Mouse (Mus musculus): ENCODE results near the gene Riok2. TPM values are rescaled to one million over a fixed set of nuclear protein-coding genes. Genes with fewer than 3 reads are reported as not detected.

Riok2 gene
- polyA plus RNA-seq, 1 experiment = 10.2 TPM

DNA sequence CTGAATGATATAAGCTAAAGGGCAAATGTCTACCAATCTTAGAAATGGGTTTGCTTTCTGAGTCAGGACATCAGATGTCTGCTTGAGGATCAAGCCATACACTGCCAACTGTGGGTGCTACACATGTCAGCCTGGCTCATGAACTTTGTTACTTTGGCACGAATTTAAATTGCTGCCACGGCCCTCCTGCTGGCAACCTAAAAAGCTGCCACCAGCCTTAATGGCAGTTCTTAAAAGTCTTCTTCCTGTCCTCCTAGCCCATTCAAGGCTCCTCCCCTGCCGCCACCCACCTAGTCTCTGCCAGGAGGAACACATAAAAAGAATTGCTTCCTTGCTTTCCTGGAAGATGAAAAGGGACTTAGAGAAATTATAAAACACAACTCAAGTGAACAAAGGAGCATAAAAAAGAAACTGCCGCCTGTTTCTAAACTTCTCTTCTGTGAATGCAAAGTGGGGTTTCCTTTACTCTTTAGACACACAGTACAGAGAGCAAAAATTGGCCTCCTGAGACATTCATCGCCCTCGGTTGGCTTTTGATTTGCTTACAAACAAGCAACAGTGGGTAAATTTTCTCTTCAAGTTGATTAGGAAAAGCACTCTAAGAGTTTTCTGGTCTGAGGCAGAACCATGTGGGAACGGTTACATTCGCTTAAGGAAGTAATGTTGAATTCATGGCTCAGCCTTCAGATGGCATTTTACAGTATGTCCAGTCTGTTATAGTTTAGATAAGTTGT, 30.9 kb downstream of the Riok2 start:
- Histone ChIP-seq H3K4me3 (ENCODE audit: control insufficient read depth, insufficient read depth, low read length) (no peak overlapping the region), H3K27me3 (ENCODE audit: control insufficient read depth, insufficient read depth, low read length) (no peaks in the 10 kb centered on the region), H3K27ac (ENCODE audit: control insufficient read depth, insufficient read depth, low read length) (peak overlapping the region; percentile 8; the same call in 1 of the 2 replicates), H3K36me3 (ENCODE audit: control insufficient read depth, insufficient read depth, low read length) (no peaks in the 10 kb centered on the region), H3K4me1 (replicated peaks; ENCODE audit: control insufficient read depth, insufficient read depth, low read length) (peaks cover 6% of the 10 kb centered on the region)
- TF ChIP-seq POLR2A (IDR thresholded peaks at IDR 0.05; ENCODE audit: control insufficient read depth, extremely low read depth, insufficient read depth, low read length, poor library complexity) (no peak), CTCF (IDR thresholded peaks at IDR 0.05; ENCODE audit: borderline replicate concordance, control insufficient read depth, extremely low read depth, insufficient read depth, low read length, poor library complexity) (no peak)
- peak; percentile 22 for DNase-seq
- 31% methylated on average over 8 of the region's 8 CpGs for WGBS

DNA sequence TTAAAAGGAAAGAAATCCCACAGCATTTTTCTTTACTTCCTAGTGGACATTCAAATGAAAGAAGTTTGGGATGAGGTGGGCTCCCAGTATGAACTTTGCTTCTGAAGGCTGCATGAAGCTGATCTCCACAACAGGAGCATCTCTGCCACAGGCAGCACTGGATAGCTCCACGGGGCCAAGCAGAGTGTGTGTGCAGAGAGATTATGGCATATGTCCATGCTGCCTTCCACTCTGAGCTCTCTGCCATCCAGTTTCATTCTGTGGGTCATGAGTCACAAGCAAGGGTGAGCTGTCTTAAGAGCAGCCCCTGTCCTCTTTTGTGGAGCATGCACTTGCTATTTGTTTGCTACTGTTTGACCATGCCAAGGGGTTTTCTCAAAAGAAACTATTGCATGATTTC, 31.5 kb downstream of the Riok2 start:
- TF ChIP-seq CTCF (IDR thresholded peaks at IDR 0.05; ENCODE audit: borderline replicate concordance, control insufficient read depth, extremely low read depth, insufficient read depth, low read length, poor library complexity) = no peak
- TF ChIP-seq POLR2A (IDR thresholded peaks at IDR 0.05; ENCODE audit: control insufficient read depth, extremely low read depth, insufficient read depth, low read length, poor library complexity) = no peak
- Histone ChIP-seq H3K36me3 (ENCODE audit: control insufficient read depth, insufficient read depth, low read length) (no peaks in the 10 kb centered on the region), H3K4me1 (replicated peaks; ENCODE audit: control insufficient read depth, insufficient read depth, low read length) (peaks cover 6% of the 10 kb centered on the region), H3K4me3 (ENCODE audit: control insufficient read depth, insufficient read depth, low read length) (no peak overlapping the region), H3K27me3 (ENCODE audit: control insufficient read depth, insufficient read depth, low read length) (no peaks in the 10 kb centered on the region), H3K27ac (ENCODE audit: control insufficient read depth, insufficient read depth, low read length) (no peak overlapping the region)
- no peak for DNase-seq
- 54% methylated on average over 1 of the region's 1 CpGs for WGBS

DNA sequence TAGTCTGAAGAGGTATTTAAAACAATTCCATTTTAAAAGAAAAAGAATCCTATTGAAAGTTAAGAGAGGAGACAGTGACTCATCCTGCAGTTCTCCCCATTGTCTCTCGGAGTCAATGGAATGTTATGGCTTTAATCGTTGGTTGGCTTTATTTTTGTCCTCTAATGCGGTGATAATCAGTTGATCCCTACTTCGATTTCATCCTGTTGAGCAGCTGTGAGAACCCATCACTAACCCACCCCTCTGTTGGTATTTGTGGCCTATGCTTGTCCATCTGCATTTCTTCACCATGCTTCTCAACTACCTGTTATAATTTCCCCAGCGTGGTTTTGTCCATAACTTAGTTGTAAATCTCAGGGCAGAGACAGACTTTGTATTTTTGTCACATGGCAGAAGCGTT, 34.0 kb downstream of the Riok2 start:
- Histone ChIP-seq H3K4me3 (ENCODE audit: control insufficient read depth, insufficient read depth, low read length) (no peak overlapping the region), H3K36me3 (ENCODE audit: control insufficient read depth, insufficient read depth, low read length) (no peaks in the 10 kb centered on the region), H3K27ac (ENCODE audit: control insufficient read depth, insufficient read depth, low read length) (no peak overlapping the region), H3K27me3 (ENCODE audit: control insufficient read depth, insufficient read depth, low read length) (no peaks in the 10 kb centered on the region), H3K4me1 (replicated peaks; ENCODE audit: control insufficient read depth, insufficient read depth, low read length) (peaks cover 6% of the 10 kb centered on the region)
- WGBS = 95% methylated on average over 6 of the region's 6 CpGs
- TF ChIP-seq POLR2A (IDR thresholded peaks at IDR 0.05; ENCODE audit: control insufficient read depth, extremely low read depth, insufficient read depth, low read length, poor library complexity) = no peak
- TF ChIP-seq CTCF (IDR thresholded peaks at IDR 0.05; ENCODE audit: borderline replicate concordance, control insufficient read depth, extremely low read depth, insufficient read depth, low read length, poor library complexity) = no peak
- DNase-seq = no peak

DNA sequence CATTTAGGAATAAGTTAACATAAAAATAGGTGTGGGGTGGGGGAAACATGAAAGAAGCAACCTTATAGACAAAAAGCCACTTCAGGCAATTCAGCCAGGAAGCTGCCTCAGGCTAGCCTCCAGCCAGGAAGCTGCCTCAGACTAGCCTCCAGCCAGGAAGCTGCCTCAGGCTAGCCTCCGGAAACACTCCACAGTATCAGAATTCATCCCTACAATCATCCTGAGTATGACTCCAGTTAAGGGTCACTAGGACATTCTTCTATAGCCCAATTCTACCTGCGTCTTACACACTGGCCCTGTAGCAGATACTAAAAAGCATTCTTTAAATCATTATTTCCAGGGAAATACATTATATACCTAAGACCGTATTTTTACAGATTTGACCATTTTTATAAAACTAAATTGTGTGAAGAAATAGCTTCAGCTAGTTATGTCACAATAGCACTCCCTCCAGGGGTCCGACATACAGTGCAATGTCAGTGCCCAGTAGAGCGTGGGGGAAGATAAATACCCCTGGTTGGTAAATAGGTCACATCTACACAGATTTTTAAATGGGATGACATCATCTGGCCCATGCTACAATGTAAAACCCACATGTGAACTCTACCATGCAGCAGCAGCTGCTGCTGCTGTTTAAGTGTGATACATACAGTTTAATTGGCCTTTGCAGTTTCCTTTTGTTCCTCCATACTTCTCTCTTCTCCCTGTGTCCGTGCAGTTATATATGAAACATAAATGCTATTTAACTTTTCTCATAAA, 34.8 kb downstream of the Riok2 start:
- 97% methylated on average over 6 of the region's 6 CpGs for WGBS
- Histone ChIP-seq H3K4me3 (ENCODE audit: control insufficient read depth, insufficient read depth, low read length) (no peak overlapping the region), H3K27ac (ENCODE audit: control insufficient read depth, insufficient read depth, low read length) (no peak overlapping the region), H3K36me3 (ENCODE audit: control insufficient read depth, insufficient read depth, low read length) (no peaks in the 10 kb centered on the region), H3K4me1 (replicated peaks; ENCODE audit: control insufficient read depth, insufficient read depth, low read length) (peaks cover 6% of the 10 kb centered on the region), H3K27me3 (ENCODE audit: control insufficient read depth, insufficient read depth, low read length) (no peaks in the 10 kb centered on the region)
- no peak for TF ChIP-seq CTCF (IDR thresholded peaks at IDR 0.05; ENCODE audit: borderline replicate concordance, control insufficient read depth, extremely low read depth, insufficient read depth, low read length, poor library complexity)
- no peak for DNase-seq

DNA sequence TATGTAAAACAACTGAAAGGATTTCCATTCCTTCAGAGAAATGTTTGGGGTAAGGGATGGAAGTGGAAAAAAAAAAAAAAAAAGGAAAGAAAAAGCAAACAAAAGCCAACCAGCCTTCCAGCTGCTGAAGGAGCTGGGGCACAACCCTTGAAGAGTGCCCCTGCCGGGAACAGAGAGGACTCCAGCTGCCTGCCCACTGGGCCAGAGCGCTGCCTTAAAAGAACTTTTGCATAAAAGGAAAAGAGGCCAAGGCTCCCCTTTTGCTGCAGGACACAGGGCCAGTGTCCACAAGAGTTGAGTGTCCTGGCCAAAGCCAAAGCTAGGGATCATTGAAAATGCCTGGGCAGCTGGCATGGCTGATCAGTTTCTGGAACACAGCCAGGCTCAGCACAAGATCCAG, 35.5 kb downstream of the Riok2 start:
- TF ChIP-seq POLR2A (IDR thresholded peaks at IDR 0.05; ENCODE audit: control insufficient read depth, extremely low read depth, insufficient read depth, low read length, poor library complexity) = no peak
- TF ChIP-seq CTCF (IDR thresholded peaks at IDR 0.05; ENCODE audit: borderline replicate concordance, control insufficient read depth, extremely low read depth, insufficient read depth, low read length, poor library complexity) = no peak
- Histone ChIP-seq H3K4me1 (replicated peaks; ENCODE audit: control insufficient read depth, insufficient read depth, low read length) (peaks cover 6% of the 10 kb centered on the region), H3K36me3 (ENCODE audit: control insufficient read depth, insufficient read depth, low read length) (no peaks in the 10 kb centered on the region), H3K4me3 (ENCODE audit: control insufficient read depth, insufficient read depth, low read length) (no peak overlapping the region), H3K27me3 (ENCODE audit: control insufficient read depth, insufficient read depth, low read length) (no peaks in the 10 kb centered on the region), H3K27ac (ENCODE audit: control insufficient read depth, insufficient read depth, low read length) (no peak overlapping the region)
- no peak for DNase-seq
- WGBS = 83% methylated on average over 2 of the region's 2 CpGs

DNA sequence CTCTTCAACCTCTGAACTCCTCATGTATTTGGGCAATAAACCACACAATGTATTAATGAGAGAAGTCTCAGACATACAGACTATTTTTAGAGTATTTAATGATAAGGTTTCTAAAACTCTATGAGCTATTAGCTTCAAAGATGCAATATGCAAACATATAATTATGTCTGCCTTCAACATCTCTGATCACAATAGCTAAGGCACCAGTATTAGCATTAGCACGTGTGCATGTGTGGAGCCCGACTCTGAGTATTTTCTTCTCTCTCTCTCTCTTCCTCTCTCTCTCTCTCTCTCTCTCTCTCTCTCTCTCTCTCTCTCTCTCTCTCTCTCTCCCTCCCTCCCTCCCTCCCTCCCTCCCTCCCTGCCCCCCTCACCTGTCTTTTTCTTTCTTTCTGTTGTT, 37.3 kb downstream of the Riok2 start:
- no peak for DNase-seq
- no peak for TF ChIP-seq CTCF (IDR thresholded peaks at IDR 0.05; ENCODE audit: borderline replicate concordance, control insufficient read depth, extremely low read depth, insufficient read depth, low read length, poor library complexity)
- TF ChIP-seq POLR2A (IDR thresholded peaks at IDR 0.05; ENCODE audit: control insufficient read depth, extremely low read depth, insufficient read depth, low read length, poor library complexity) = no peak
- Histone ChIP-seq H3K36me3 (ENCODE audit: control insufficient read depth, insufficient read depth, low read length) (no peaks in the 10 kb centered on the region), H3K4me3 (ENCODE audit: control insufficient read depth, insufficient read depth, low read length) (no peak overlapping the region), H3K27ac (ENCODE audit: control insufficient read depth, insufficient read depth, low read length) (no peak overlapping the region), H3K4me1 (replicated peaks; ENCODE audit: control insufficient read depth, insufficient read depth, low read length) (no peaks in the 10 kb centered on the region), H3K27me3 (ENCODE audit: control insufficient read depth, insufficient read depth, low read length) (no peaks in the 10 kb centered on the region)
- WGBS = 74% methylated on average over 2 of the region's 2 CpGs

All from thymus, adult 2 months (tissue).